Mouse (Mus musculus): ENCODE measurements around the gene Uqcrc1. TPM values are rescaled to one million over a fixed set of nuclear protein-coding genes. Genes with fewer than 3 reads are reported as not detected.
A peak's percentile ranks its signal among the peaks of the same experiment; 100 is the strongest.

Uqcrc1 gene
- polyA plus RNA-seq, 1 experiment = 213 TPM

GRCm38 (mm10) chr9:108935991-108936390 lies 442 bp upstream of the Uqcrc1 start:
- 7% methylated on average over 3 of the region's 3 CpGs for WGBS
- Histone ChIP-seq H3K27ac (ENCODE audit: insufficient read depth, low read length) (no peak overlapping the region), H3K4me3 (ENCODE audit: extremely low read depth, insufficient read depth, insufficient read length) (no peak overlapping the region), H3K4me1 (ENCODE audit: control insufficient read depth, insufficient read depth, insufficient read length) (no peaks in the 10 kb centered on the region), H3K36me3 (ENCODE audit: control insufficient read depth, insufficient read depth, low read length) (peaks cover 3% of the 10 kb centered on the region), H3K27me3 (ENCODE audit: control insufficient read depth, insufficient read depth, low read length) (no peaks in the 10 kb centered on the region)
- no peak for DNase-seq (ENCODE audit: low read depth in 1 of 2, low spot score in 2 of 2)
- no peak for TF ChIP-seq POLR2A (IDR thresholded peaks at IDR 0.05; ENCODE audit: low read depth, low read length)
- TF ChIP-seq CTCF (IDR thresholded peaks at IDR 0.05; ENCODE audit: extremely low read depth, insufficient read depth, insufficient read length, insufficient replicate concordance) = no peak

GRCm38 (mm10) chr9:108945111-108945510 lies 8.7 kb downstream of the Uqcrc1 start:
- H3K4me3 ChIP-seq (ENCODE audit: extremely low read depth, insufficient read depth, insufficient read length) = no peak overlapping the region
- DNase-seq (ENCODE audit: low read depth in 1 of 2, low spot score in 2 of 2) = no peak
- no peak overlapping the region for H3K27ac ChIP-seq (ENCODE audit: insufficient read depth, low read length)
- H3K36me3 ChIP-seq (ENCODE audit: control insufficient read depth, insufficient read depth, low read length) = peaks cover 55% of the 10 kb centered on the region
- 92% methylated on average over 9 of the region's 9 CpGs for WGBS
- TF ChIP-seq POLR2A (IDR thresholded peaks at IDR 0.05; ENCODE audit: low read depth, low read length) (no peak), CTCF (IDR thresholded peaks at IDR 0.05; ENCODE audit: extremely low read depth, insufficient read depth, insufficient read length, insufficient replicate concordance) (no peak)
- no peaks in the 10 kb centered on the region for H3K4me1 ChIP-seq (ENCODE audit: control insufficient read depth, insufficient read depth, insufficient read length)
- no peaks in the 10 kb centered on the region for H3K27me3 ChIP-seq (ENCODE audit: control insufficient read depth, insufficient read depth, low read length)

- WGBS = 87% methylated on average over 5 of the region's 5 CpGs
- Histone ChIP-seq H3K4me3 (ENCODE audit: extremely low read depth, insufficient read depth, insufficient read length) (no peak overlapping the region), H3K27me3 (ENCODE audit: control insufficient read depth, insufficient read depth, low read length) (no peaks in the 10 kb centered on the region), H3K4me1 (ENCODE audit: control insufficient read depth, insufficient read depth, insufficient read length) (no peaks in the 10 kb centered on the region), H3K36me3 (ENCODE audit: control insufficient read depth, insufficient read depth, low read length) (peaks cover 56% of the 10 kb centered on the region), H3K27ac (ENCODE audit: insufficient read depth, low read length) (no peak overlapping the region)
- TF ChIP-seq CTCF (IDR thresholded peaks at IDR 0.05; ENCODE audit: extremely low read depth, insufficient read depth, insufficient read length, insufficient replicate concordance) = no peak
- no peak for DNase-seq (ENCODE audit: low read depth in 1 of 2, low spot score in 2 of 2)
Observed at GRCm38 (mm10) chr9:108945608-108946007, 9.2 kb downstream of the Uqcrc1 start.

- no peak for DNase-seq (ENCODE audit: low read depth in 1 of 2, low spot score in 2 of 2)
- no peaks in the 10 kb centered on the region for H3K4me1 ChIP-seq (ENCODE audit: control insufficient read depth, insufficient read depth, insufficient read length)
- no peak overlapping the region for H3K27ac ChIP-seq (ENCODE audit: insufficient read depth, low read length)
- H3K27me3 ChIP-seq (ENCODE audit: control insufficient read depth, insufficient read depth, low read length) = no peaks in the 10 kb centered on the region
- WGBS = 86% methylated on average over 13 of the region's 13 CpGs
- peaks cover 46% of the 10 kb centered on the region for H3K36me3 ChIP-seq (ENCODE audit: control insufficient read depth, insufficient read depth, low read length)
- no peak overlapping the region for H3K4me3 ChIP-seq (ENCODE audit: extremely low read depth, insufficient read depth, insufficient read length)
- TF ChIP-seq POLR2A (IDR thresholded peaks at IDR 0.05; ENCODE audit: low read depth, low read length) (no peak), CTCF (IDR thresholded peaks at IDR 0.05; ENCODE audit: extremely low read depth, insufficient read depth, insufficient read length, insufficient replicate concordance) (no peak)
Observed at GRCm38 (mm10) chr9:108949231-108949966, 13.0 kb downstream of the Uqcrc1 start.

- H3K27ac ChIP-seq (ENCODE audit: insufficient read depth, low read length) = peak overlapping the region; percentile 53
- H3K36me3 ChIP-seq (ENCODE audit: control insufficient read depth, insufficient read depth, low read length) = peaks cover 41% of the 10 kb centered on the region
- no peak for DNase-seq (ENCODE audit: low read depth in 1 of 2, low spot score in 2 of 2)
- no peak overlapping the region for H3K4me3 ChIP-seq (ENCODE audit: extremely low read depth, insufficient read depth, insufficient read length)
- no peaks in the 10 kb centered on the region for H3K4me1 ChIP-seq (ENCODE audit: control insufficient read depth, insufficient read depth, insufficient read length)
- no peaks in the 10 kb centered on the region for H3K27me3 ChIP-seq (ENCODE audit: control insufficient read depth, insufficient read depth, low read length)
- TF ChIP-seq CTCF (IDR thresholded peaks at IDR 0.05; ENCODE audit: extremely low read depth, insufficient read depth, insufficient read length, insufficient replicate concordance) (no peak), POLR2A (IDR thresholded peaks at IDR 0.05; ENCODE audit: low read depth, low read length) (no peak)
- 95% methylated on average over 9 of the region's 9 CpGs for WGBS
Observed at GRCm38 (mm10) chr9:108949967-108950728, 13.7 kb downstream of the Uqcrc1 start.

- TF ChIP-seq POLR2A (IDR thresholded peaks at IDR 0.05; ENCODE audit: low read depth, low read length) (no peak), CTCF (IDR thresholded peaks at IDR 0.05; ENCODE audit: extremely low read depth, insufficient read depth, insufficient read length, insufficient replicate concordance) (no peak)
- H3K27me3 ChIP-seq (ENCODE audit: control insufficient read depth, insufficient read depth, low read length) = no peaks in the 10 kb centered on the region
Observed at GRCm38 (mm10) chr9:108953081-108953636, 16.7 kb downstream of the Uqcrc1 start, which contains the start of gene Col7a1. Gene Col7a1 (plus strand): TSS chr9:108953586.

More at GRCm38 (mm10) chr9:108953081-108953636, 16.7 kb downstream of the Uqcrc1 start, which contains the start of gene Col7a1:
- peaks cover 21% of the 10 kb centered on the region for H3K36me3 ChIP-seq (ENCODE audit: control insufficient read depth, insufficient read depth, low read length)
- no peak within 1 kb of the TSS for H3K4me3 ChIP-seq (ENCODE audit: extremely low read depth, insufficient read depth, insufficient read length)
- 25% methylated on average over 15 of the region's 15 CpGs for WGBS
- no peak for DNase-seq (ENCODE audit: low read depth in 1 of 2, low spot score in 2 of 2)
- no peak within 1 kb of the TSS for H3K27ac ChIP-seq (ENCODE audit: insufficient read depth, low read length)
- no peaks in the 10 kb centered on the region for H3K4me1 ChIP-seq (ENCODE audit: control insufficient read depth, insufficient read depth, insufficient read length)

Measured in spleen, adult 2 months (tissue).